Mouse (Mus musculus): ENCODE data around the gene Gpr6.

The Gpr6 gene

DNA sequence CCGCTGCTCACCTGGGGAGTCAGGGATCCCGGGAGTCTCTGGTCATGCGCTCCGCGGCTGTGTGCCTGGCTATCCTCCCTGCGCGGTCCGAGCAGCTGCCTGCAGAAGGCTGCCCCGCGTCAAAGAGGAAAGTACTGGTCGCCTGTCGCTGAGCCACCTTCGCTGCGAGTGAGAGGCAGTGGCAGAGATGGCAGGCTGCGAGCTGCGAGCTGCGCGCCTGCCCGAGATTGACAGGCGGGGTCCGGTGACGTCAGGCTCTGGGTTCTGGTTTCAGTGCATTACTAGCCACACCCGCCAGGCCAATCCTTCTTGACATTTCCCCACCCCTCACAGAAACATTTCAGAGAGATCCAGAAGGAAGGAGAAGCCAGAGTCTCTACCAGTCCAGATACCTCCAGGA lies at the start of gene Gpr6:
Gene Gpr6, minus strand, starts transcription at position 170 of the 400 bp plus-strand sequence.
- DNase-seq (ENCODE audit: low spot score), result no peak

DNA sequence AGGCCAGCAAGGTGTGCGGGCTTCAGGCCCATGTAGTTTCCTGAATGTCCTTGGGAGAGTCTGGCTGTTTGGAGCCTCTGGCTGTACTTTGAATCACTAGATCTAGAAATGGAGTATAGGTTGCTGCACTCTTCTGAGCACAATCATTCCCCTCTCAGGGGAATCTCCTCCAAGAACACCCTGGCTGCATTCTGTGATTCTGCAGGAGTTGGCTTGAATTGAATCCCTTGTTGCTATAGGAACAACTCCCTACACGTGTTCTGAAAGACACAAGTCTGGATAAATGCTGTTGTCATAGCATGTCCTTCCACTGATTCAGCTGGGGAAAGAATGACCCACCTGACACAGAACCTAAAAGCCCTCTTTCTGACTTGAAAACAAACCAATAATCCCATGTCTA lies 28.0 kb upstream of the Gpr6 start:
- no peak for DNase-seq (ENCODE audit: low spot score)

DNA sequence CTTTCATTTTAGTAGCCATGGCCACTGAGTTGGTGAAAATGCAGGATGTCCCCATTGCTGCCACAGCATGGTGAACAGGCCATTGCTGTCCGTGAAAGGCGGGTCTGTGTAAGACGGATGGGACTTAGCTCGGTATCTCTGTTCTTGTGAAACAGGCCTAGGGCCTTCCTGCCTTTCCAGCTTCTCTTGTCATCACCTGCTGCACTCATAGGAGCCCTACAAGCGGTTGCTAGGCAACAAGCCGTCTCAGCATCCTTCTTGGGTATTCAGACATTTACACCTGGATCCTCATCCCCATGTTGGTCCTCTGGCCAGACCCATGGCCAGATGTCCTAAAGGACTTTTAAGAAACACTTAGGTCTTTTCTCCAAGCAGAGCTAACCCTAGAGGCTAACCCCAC lies 26.1 kb upstream of the Gpr6 start:
- no peak for DNase-seq (ENCODE audit: low spot score)

DNA sequence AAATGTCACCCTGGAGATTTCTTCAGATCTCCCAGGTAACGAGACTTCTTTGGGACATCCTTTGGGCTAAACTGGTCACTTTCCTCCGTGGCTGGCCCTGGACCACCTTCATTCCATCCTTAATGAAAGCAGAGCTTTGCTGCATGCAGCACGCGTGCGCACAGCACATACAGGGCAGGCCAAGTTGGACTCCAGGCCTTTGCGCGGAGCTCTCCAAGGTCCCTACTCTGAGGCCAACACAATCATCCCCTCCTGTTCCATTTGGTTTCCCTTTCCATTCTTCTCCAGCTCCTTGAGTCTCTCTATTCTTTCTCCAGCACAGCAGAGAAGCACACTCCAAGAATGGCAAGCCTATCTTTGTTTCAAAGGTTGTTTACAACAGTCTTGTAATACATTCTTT lies 16.8 kb upstream of the Gpr6 start:
- DNase-seq (ENCODE audit: low spot score), result no peak

DNA sequence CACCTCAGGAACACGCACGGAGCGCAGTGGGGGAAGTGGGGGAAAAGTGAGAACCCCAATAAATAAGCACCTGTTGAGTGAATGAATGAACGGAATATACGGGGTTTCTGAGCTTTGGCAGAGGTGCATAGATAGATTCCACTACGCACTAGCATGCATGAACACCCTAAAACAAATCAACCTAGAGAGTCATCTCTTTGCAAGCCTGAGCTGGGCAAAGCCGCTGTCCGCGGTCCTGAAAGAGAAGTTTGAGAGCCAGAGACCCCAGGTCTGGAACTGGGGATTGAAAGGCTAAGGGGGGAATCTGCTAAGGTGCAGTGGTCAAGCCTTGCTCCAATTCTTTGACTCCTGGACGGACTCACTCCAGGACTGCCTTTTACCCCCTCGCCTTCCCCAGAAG lies 389 bp downstream of the Gpr6 start:
- DNase-seq (ENCODE audit: low spot score), result no peak

DNA sequence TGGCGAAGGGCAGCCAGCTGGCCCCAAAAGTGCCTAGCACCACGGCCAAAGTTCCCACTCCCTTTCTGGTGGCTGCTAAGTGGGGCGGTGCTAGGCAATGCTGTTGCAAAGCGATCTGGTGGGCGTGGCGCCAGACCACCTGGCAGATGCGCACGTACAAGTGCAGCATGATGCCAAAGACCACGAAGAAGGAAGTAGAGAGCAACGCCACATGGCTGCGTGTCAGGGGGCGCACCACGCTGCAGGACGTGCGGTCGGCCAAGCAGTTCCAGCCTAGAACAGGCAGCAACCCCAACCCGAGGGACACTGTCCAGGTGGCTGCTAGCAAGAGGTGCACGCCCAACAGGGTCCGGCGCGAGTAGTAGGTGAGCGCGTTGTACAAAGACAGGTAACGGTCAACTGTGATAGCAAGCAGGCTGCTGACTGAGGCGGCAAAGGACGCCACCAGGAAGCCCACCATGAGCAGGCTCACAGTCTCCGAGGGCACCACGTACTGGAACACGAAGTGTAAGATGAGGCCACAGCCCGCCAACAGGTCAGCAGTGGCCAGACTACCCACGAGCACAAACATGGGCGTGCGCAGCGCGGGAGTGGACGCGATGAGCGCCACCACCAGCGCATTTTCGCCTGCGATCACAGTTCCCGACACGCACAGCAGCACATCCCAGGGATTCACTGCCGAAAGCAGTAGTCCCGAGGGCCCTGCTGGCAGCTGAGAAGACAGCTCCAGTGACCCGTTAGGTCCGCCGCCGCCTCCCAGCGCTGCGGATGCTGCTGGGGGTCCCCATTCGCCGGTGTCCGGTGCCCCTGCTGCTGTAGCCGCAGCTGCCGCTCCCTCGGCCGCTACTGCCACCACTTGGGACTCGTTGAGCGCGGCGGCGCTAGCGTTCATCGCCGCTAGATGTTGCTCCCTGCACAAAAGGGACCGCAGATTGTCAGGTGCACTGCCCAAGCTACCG lies 1.1 kb downstream of the Gpr6 start:
- DNase-seq (ENCODE audit: low spot score), result no peak

DNA sequence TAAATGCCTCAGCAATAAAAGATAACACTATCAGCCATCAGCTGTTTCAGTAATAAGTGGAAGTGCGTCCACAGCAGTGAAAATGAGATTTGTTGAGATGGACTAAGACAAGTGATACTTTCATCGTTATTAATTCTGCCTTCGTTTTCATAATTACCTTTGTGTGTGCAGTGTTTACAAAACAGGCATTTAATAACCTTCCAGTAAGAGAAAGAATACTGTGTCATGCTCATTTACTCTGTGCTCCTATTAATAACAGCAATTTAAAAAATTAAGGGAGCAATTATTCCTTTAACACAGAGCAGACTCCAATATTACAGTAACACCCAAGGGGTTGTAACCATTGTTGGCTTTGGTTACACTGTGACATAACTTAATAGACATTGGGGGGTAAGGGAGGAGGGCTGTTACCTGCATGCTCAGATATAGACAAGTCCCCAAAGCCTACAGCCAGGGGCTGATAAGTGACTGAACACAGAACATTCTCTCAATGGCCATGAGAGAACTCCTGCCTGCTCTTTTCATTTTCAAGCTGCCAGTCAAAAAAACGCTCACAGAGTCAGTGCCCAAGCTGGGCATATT lies 11.7 kb downstream of the Gpr6 start:
- DNase-seq (ENCODE audit: low spot score), result no peak

DNA sequence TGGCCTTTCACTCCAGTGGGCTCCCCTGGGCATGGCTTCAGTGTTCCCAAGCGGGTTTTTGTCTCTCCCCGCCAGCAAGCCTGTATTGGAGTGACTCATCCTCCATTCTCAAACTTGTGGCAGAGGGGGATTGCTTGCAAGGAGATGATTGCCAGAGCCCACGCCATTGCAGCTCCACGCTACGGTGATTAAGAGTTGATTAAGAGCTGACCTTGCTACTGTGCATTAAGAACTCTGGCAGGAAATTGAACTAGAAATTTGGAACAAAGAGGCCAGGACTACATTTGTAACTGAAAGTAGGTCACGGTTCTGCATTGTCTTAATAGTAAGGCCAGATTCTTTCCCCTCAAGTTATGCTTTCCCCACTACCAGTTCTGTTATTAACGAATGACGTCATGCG lies 16.5 kb downstream of the Gpr6 start:
- DNase-seq (ENCODE audit: low spot score), result no peak

DNA sequence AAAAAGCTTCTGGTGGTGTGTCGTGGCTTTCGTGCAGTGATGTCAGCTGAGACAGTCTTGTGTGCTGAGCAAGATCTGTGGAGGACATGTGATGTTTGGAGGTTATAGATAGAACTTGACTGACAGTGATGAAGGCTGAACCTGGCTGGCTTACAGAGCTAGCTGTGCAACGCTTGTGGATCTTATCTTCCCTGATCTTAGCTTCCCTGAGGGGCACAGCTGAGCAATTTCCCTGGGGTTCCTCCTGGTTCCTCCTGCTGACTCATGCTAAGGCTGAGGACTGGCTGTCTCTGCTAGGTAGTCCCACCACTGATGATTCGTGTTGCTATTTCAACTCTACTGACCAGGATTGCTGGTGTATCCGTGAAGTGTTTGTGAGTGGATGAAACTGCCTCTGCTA lies 18.1 kb downstream of the Gpr6 start:
- DNase-seq (ENCODE audit: low spot score), result no peak

DNA sequence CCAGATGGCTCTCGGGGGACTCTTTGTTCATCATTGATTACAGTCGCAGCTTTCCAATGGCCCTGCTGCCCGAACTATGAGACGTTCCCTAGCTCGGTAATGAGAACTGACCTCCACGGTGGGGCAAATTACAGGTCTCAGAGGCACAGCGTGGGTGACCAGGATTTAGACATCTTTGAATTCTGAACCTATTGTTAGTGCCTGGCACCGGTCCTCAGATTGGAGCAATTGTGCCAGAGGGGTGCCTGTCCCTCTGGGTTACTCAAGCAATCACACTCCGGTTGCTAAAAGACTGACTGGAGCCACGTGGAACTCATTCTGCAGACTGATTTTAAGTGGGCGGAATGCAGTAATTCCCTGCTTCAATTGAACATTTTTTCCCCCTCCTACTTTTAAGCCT lies 29.8 kb downstream of the Gpr6 start:
- no peak for DNase-seq (ENCODE audit: low spot score)

DNA sequence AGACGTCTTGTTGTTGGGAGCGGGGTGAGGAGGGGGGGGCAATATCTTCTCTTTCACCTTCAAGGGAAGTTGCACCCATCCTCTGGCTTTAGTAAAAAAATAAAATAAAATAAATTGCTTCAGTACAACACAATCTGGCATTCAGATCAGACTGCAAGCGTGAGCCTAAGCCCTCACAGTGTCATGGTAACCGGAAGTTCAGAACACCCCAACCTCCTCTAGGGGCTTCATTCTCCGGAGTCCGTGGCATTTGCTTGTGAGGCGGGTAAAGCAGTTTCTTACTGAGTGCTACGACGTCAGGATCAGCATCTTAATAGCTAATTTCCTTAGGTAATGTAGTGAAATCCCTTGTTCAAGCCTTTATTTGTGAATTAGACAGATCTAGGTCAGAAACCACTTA lies 30.6 kb downstream of the Gpr6 start:
- no peak for DNase-seq (ENCODE audit: low spot score)

DNA sequence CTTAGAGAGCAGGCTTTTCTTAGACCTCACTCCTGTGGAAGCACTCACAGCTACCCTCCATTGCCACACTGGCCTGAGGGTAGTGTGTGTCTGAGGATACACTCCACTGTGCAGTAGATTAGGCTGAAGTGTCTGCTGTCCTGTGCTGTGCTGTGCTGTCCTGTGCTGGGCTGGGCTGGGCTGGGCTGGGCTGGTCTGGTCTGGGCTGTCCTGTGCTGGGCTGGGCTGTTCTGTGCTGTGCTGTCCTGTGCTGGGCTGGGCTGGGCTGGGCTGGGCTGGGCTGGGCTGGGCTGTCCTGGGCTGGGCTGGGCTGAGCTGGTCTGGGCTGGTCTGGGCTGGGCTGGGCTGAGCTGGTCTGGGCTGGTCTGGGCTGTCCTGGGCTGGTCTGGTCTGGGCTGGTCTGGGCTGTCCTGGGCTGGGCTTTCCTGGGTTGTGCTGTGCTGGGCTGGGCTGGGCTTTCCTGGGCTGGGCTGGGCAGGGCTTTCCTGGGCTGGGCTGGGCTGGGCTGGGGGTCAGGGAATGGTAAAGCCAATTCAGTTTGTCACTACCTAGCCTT lies 31.5 kb downstream of the Gpr6 start:
- no peak for DNase-seq (ENCODE audit: low spot score)

DNA sequence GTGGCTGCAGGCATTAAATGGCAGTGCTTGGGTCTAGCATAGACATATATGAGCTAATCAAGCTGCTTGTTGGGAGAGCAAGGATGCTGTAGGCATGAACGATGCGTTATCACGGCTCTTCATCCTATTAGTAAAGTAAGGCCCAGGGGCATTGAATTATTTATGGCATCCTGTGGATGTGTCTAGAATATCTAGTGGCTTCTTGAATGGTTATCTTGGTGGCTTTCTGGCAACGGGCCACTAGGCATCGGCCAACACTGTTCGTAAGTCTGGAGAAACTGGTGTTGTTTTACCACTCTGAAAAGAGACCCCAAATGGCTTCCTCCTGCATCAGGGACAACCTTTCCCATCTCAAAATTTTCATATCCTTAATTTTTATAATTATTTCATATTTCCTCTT lies 33.6 kb downstream of the Gpr6 start:
- DNase-seq (ENCODE audit: low spot score), result no peak

DNA sequence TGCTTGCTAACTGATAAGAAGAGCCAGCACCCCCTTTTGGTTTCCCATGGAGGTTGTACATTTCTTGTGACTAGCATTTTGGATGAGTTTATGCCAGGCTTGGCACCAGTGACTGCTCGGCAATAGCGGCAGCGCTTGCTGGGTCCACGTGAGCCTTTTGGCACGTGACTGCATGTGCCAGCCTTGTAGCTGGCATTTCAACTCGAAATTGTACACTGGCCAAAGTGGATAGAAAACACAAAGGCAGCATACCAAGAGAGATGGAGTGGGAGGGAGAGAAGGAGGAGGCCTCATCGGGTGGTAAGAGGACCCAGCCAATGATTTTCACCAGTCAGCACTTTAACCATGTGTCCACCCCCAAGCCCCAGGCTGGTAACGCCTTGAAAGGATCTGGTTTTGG lies 34.4 kb downstream of the Gpr6 start:
- no peak for DNase-seq (ENCODE audit: low spot score)

DNA sequence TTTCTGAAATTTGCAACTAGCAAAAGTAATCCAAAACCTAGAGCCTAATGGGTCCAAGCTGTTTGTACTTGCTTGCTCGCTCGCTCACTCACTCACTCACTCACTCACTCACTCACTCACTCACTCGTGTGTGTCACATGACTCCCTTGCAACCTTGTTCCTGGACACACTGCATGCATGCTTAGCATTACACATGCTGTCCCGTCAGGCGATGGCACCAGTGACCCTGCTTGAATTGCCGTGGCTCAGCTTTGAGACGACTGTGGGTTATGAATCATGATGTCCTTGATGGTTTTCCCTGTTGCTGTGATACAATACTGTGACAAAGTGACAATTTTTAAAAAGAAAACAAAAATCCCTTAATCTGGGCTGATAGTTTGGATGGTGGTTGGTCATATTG lies 39.3 kb downstream of the Gpr6 start:
- DNase-seq (ENCODE audit: low spot score), result no peak

DNA sequence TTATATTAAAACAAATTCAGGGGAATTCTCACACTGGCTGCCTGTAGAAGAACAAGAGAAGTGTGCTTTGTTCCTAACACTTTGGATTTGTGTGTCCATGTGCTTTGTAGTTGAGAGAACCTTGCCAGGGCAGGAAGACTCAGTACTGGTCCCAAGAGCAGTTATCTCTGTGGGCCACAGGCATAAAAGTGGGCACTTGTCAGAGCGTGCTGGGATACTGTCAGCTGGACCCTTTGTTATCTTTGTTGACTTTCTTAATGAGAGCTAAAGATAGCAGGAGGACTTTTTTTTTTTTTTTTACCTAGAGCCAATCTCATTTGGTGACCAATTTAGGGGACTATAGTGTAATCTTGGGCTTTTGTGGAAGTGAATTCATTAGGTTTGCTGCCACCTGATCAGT lies 47.2 kb downstream of the Gpr6 start:
- no peak for DNase-seq (ENCODE audit: low spot score)

DNA sequence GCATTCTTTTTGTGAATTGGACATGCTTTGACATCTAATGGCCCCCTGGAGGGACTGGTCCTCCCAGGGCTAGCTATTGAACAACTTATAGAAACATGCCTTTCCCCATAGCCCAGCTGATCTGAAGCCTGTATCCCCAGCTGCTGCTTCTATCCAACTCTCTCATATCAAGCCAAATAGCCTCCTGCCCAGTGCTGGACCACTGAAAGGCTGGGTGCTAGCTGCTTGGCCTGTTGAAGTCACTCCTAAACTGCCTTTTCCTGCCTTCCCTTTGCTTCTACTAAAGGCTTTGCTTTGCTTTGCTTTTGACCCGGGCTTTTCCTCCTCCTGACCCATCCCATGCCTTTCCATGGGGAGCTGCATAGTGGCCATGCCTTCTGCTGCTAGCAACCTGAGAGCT lies 47.7 kb downstream of the Gpr6 start:
- DNase-seq (ENCODE audit: low spot score), result no peak

DNA sequence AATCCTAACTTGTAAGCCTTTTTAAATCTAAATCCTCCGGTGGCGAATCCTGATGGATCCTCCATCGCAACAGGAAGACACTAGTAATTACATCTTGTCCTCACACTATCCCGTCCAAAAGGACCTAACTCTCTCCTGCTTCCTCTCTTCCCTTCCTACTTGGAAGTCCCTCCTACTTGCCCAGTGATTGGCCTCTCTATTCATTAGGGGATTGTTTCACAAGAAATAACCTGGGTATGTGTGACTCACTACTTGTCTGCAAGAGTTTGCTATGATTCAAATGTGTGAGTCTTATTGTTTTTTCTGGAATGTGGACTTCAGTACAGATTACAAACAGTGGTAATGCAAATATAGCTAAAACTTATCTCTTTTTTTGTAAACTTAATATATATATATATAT lies 49.9 kb downstream of the Gpr6 start:
- DNase-seq (ENCODE audit: low spot score), result no peak

All from T-cell, adult 2 months (primary cell).